Mouse (Mus musculus): ENCODE measurements around the gene Kctd14. TPM values are rescaled to one million over a fixed set of nuclear protein-coding genes. Genes with fewer than 3 reads are reported as not detected.
"Not testable (repeated sequence)": the region's sequence is repeated elsewhere in the genome, so short reads cannot be mapped to it uniquely, and the experiment has no call there.

The Kctd14 gene
- total and polyA plus RNA-seq, 3 experiments: 0.13 to 0.61 (median 0.39) TPM

DNA sequence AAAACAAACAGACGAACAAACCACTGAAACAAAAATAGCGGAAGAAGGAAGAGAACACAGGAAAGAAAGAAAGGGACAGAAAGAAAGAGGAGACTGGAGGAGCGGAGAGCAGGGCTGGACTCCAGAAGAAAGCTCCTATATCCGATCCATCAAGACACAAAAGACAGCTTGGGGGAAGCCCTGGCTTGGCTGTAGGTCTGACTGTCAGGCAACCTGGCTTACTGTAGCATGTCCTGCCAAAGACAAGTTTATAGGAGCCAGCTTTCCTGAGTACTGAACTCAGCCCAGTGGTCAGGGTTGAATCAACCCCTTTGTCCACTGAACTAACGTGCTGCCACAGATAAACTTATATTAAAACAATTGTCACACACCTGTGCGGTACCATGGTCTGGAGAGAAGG, 23.8 kb upstream of the Kctd14 start:
- intact Hi-C loops (cut with DNase I): loop anchor here (2.0 to 5.0 kb wide), 2 partner anchors 54 to 100 kb away; partner anchors contain the start of gene Ints4
- Histone ChIP-seq H3K79me2 (replicated peaks; ENCODE audit: control insufficient read depth, insufficient read depth, low read length) (no peaks in the 10 kb centered on the region), H3K27ac (no peak overlapping the region), H3K4me3 (no peak overlapping the region), H3K36me3 (ENCODE audit: control insufficient read depth, insufficient read depth, low read length) (no peaks in the 10 kb centered on the region), H3K27me3 (ENCODE audit: control insufficient read depth, insufficient read depth, low read length) (no peaks in the 10 kb centered on the region), H3K9ac (ENCODE audit: low read depth, low read length) (no peak overlapping the region), H3K4me1 (ENCODE audit: control insufficient read depth, insufficient read depth, low read length) (no peaks in the 10 kb centered on the region)
- TF ChIP-seq CTCF (IDR thresholded peaks at IDR 0.05) (no peak), POLR2A (IDR thresholded peaks at IDR 0.05; ENCODE audit: insufficient read depth, low read depth, low read length) (no peak), EP300 (IDR thresholded peaks at IDR 0.05; ENCODE audit: insufficient read depth, low read depth, low read length) (no peak)
- WGBS: 79% methylated on average over 6 of the region's 6 CpGs
- no peak for DNase-seq

DNA sequence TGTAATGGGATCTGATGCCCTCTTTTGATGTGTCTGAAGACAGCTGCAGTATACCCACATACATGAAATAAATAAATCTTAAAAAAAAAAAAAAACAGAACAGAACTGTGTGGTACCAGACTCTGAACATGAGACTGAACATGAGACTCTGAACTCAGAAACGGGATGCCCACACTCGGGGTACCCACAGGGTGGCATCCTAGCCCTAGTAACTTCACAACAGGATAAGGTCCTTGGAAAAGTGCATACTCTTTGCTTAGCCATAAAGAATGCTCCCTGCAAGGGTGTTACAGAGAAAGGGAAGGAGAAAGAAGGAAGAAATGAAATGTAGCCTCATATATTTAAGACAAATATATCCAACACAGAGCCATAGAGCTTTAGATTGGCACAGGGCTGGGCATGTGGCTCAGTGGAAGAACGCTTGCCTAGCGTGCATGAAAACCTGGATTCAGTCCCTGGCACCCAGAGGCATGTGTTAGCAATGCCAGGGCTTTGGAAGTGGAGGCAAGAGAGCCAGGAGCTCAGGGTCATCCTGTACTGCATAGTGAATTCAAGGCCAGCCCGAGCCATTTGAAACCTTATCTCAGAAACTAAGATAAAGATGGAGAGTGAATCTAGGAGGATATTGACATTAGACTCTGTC, 23.2 kb upstream of the Kctd14 start:
- intact Hi-C loops (cut with DNase I): loop anchor here (2.0 to 5.0 kb wide), 2 partner anchors 53 to 99 kb away; partner anchors contain the start of gene Ints4
- Histone ChIP-seq H3K27me3 (ENCODE audit: control insufficient read depth, insufficient read depth, low read length) (no peaks in the 10 kb centered on the region), H3K79me2 (replicated peaks; ENCODE audit: control insufficient read depth, insufficient read depth, low read length) (no peaks in the 10 kb centered on the region), H3K4me3 (no peak overlapping the region), H3K4me1 (ENCODE audit: control insufficient read depth, insufficient read depth, low read length) (no peaks in the 10 kb centered on the region), H3K9ac (ENCODE audit: low read depth, low read length) (no peak overlapping the region), H3K36me3 (ENCODE audit: control insufficient read depth, insufficient read depth, low read length) (no peaks in the 10 kb centered on the region), H3K27ac (no peak overlapping the region)
- TF ChIP-seq POLR2A (IDR thresholded peaks at IDR 0.05; ENCODE audit: insufficient read depth, low read depth, low read length) (no peak), CTCF (IDR thresholded peaks at IDR 0.05) (peak; percentile 47)
- 54% methylated on average over 5 of the region's 5 CpGs for WGBS
- DNase-seq: peak in 1 of 2 experiments; percentile 63

DNA sequence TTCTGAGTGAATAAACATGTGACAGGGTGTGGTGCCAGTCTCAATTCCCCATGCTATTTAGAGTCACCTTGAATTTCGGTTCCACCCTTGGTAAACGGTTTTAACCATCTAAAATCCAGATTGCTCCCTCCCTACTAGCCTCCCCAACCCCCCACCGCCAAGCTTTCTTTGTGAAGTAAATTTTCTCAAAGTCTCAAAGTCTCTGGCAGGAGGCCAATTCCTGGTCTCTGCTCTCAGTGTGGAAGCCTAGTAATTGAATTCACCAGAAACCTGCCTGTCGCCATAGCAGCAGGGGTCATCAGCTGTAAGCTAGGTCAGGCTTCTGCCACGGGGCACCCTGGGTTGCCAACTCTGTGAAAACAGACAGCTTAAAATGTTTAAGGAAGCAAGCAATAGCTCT, 21.4 kb upstream of the Kctd14 start:
- TF ChIP-seq CTCF (IDR thresholded peaks at IDR 0.05) (no peak), EP300 (IDR thresholded peaks at IDR 0.05; ENCODE audit: insufficient read depth, low read depth, low read length) (no peak), POLR2A (IDR thresholded peaks at IDR 0.05; ENCODE audit: insufficient read depth, low read depth, low read length) (no peak)
- WGBS: 10% methylated on average over 5 of the region's 5 CpGs
- no peak for DNase-seq
- intact Hi-C loops (cut with DNase I): loop anchor here (5.0 kb wide), 1 partner anchor 98 kb away; no protein-coding TSS in a partner anchor
- Histone ChIP-seq H3K79me2 (replicated peaks; ENCODE audit: control insufficient read depth, insufficient read depth, low read length) (no peaks in the 10 kb centered on the region), H3K27me3 (ENCODE audit: control insufficient read depth, insufficient read depth, low read length) (no peaks in the 10 kb centered on the region), H3K27ac (no peak overlapping the region), H3K36me3 (ENCODE audit: control insufficient read depth, insufficient read depth, low read length) (no peaks in the 10 kb centered on the region), H3K4me1 (ENCODE audit: control insufficient read depth, insufficient read depth, low read length) (no peaks in the 10 kb centered on the region), H3K9ac (ENCODE audit: low read depth, low read length) (no peak overlapping the region), H3K4me3 (no peak overlapping the region)

GRCm38 (mm10) chr7:97433517-97433916, 17.6 kb upstream of the Kctd14 start:
- H3K27ac ChIP-seq; H3K79me2 ChIP-seq (replicated peaks; ENCODE audit: control insufficient read depth, insufficient read depth, low read length); H3K36me3 ChIP-seq (ENCODE audit: control insufficient read depth, insufficient read depth, low read length); H3K4me3 ChIP-seq; H3K9ac ChIP-seq (ENCODE audit: low read depth, low read length); H3K4me1 ChIP-seq (ENCODE audit: control insufficient read depth, insufficient read depth, low read length); H3K27me3 ChIP-seq (ENCODE audit: control insufficient read depth, insufficient read depth, low read length); intact Hi-C loops (cut with DNase I); DNase-seq: not testable (repeated sequence)
- WGBS: 61% methylated on average over 3 of the region's 3 CpGs

DNA sequence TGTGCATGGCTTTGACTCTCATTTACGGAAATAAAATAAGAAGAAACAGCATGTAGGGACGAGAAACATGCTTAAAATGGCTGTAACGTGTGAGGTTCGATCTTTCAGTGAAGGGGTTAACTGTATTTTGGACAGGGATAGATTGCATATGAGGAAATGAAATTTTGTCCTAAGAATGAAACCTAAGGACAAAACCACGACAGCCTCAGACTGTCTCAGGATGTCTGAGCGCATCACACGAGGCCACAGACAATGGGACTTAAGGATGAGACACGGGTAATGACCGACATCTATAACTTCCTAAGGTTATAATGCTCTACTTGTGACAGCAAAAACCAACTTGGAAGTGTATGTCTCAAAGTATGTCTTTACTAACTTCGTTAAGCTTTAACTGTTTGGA, 16.6 kb upstream of the Kctd14 start:
- TF ChIP-seq CTCF (IDR thresholded peaks at IDR 0.05) (no peak), POLR2A (IDR thresholded peaks at IDR 0.05; ENCODE audit: insufficient read depth, low read depth, low read length) (no peak), EP300 (IDR thresholded peaks at IDR 0.05; ENCODE audit: insufficient read depth, low read depth, low read length) (no peak)
- DNase-seq: no peak
- H3K36me3 ChIP-seq (ENCODE audit: control insufficient read depth, insufficient read depth, low read length): no peaks in the 10 kb centered on the region
- 76% methylated on average over 10 of the region's 10 CpGs for WGBS
- intact Hi-C loops (cut with DNase I): no loop called here
- H3K27ac ChIP-seq: no peak overlapping the region
- H3K27me3 ChIP-seq (ENCODE audit: control insufficient read depth, insufficient read depth, low read length): no peaks in the 10 kb centered on the region
- H3K4me1 ChIP-seq (ENCODE audit: control insufficient read depth, insufficient read depth, low read length): no peaks in the 10 kb centered on the region
- no peak overlapping the region for H3K9ac ChIP-seq (ENCODE audit: low read depth, low read length)
- H3K4me3 ChIP-seq: no peak overlapping the region
- H3K79me2 ChIP-seq (replicated peaks; ENCODE audit: control insufficient read depth, insufficient read depth, low read length): no peaks in the 10 kb centered on the region

GRCm38 (mm10) chr7:97438986-97439385, 12.1 kb upstream of the Kctd14 start:
- no peak for DNase-seq
- intact Hi-C loops (cut with DNase I): no loop called here
- Histone ChIP-seq H3K4me3 (no peak overlapping the region), H3K79me2 (replicated peaks; ENCODE audit: control insufficient read depth, insufficient read depth, low read length) (no peaks in the 10 kb centered on the region), H3K27ac (no peak overlapping the region), H3K27me3 (ENCODE audit: control insufficient read depth, insufficient read depth, low read length) (no peaks in the 10 kb centered on the region), H3K4me1 (ENCODE audit: control insufficient read depth, insufficient read depth, low read length) (no peaks in the 10 kb centered on the region), H3K36me3 (ENCODE audit: control insufficient read depth, insufficient read depth, low read length) (no peaks in the 10 kb centered on the region), H3K9ac (ENCODE audit: low read depth, low read length) (no peak overlapping the region)
- TF ChIP-seq EP300 (IDR thresholded peaks at IDR 0.05; ENCODE audit: insufficient read depth, low read depth, low read length) (no peak), CTCF (IDR thresholded peaks at IDR 0.05) (no peak), POLR2A (IDR thresholded peaks at IDR 0.05; ENCODE audit: insufficient read depth, low read depth, low read length) (no peak)

Measured in heart, adult 2 months (tissue).